Mouse (Mus musculus): Measurements from ENCODE around the gene Vwa5b1. TPM values are rescaled to one million over a fixed set of nuclear protein-coding genes. Genes with fewer than 3 reads are reported as not detected.

Gene Vwa5b1
- under 1 TPM; 0.07 to 0.18 TPM for polyA plus RNA-seq (2017; shearing (Covaris generic))

GRCm38 (mm10) chr4:138635428-138636145, at the start of gene Vwa5b1:
Gene Vwa5b1 (minus strand): TSS chr4:138635884.

Other genes starting within 250 kb of the Vwa5b1 start
- gene Fam43b, start 239.4 kb downstream of the Vwa5b1 start, polyA plus RNA-seq (2017; shearing (Covaris generic)), result under 1 TPM in 1 of 2 experiments, not detected in 1; 0.72 TPM
- gene Mul1, start 201.2 kb downstream of the Vwa5b1 start, polyA plus RNA-seq (2017; shearing (Covaris generic)), result 10 to 100 TPM; 10.2 to 10.5 TPM
- gene Camk2n1, start 181.6 kb downstream of the Vwa5b1 start, polyA plus RNA-seq (2017; shearing (Covaris generic)), result 1 to 10 TPM in 1 of 2 experiments, under 1 TPM in 1; 0.82 to 1.2 TPM
- not detected for gene Pla2g2c, start 88.9 kb upstream of the Vwa5b1 start, polyA plus RNA-seq (2017; shearing (Covaris generic))
- gene Ubxn10, start 101.3 kb upstream of the Vwa5b1 start, polyA plus RNA-seq (2017; shearing (Covaris generic)), result under 1 TPM in 1 of 2 experiments, not detected in 1; 0.81 TPM
- gene Pla2g2f, start 121.7 kb upstream of the Vwa5b1 start, polyA plus RNA-seq (2017; shearing (Covaris generic)), result under 1 TPM in 1 of 2 experiments, not detected in 1; 0.60 TPM
- 1 to 10 TPM in 1 of 2 experiments, under 1 TPM in 1; 0.33 to 2.3 TPM for gene Pla2g2d, start 139.9 kb upstream of the Vwa5b1 start, polyA plus RNA-seq (2017; shearing (Covaris generic))
- gene Pla2g5, start 227.6 kb upstream of the Vwa5b1 start, polyA plus RNA-seq (2017; shearing (Covaris generic)), result not detected
- gene Gm13030, start 238.1 kb upstream of the Vwa5b1 start, polyA plus RNA-seq (2017; shearing (Covaris generic)), result not detected
- under 1 TPM in 1 of 2 experiments, not detected in 1; 0.36 TPM for gene Pla2g2e, start 242.1 kb upstream of the Vwa5b1 start, polyA plus RNA-seq (2017; shearing (Covaris generic))